Mouse (Mus musculus) thymus, adult 18-20 months (tissue): Measurements from ENCODE around the gene Cidec.

Experiments used
- DNase-seq, 2 experiments: peaks; one replicate each; pipeline ENCODE4 v3.0.0; 2022; ENCODE audit warnings: mixed read lengths in 2 of 2

Gene Cidec

DNA sequence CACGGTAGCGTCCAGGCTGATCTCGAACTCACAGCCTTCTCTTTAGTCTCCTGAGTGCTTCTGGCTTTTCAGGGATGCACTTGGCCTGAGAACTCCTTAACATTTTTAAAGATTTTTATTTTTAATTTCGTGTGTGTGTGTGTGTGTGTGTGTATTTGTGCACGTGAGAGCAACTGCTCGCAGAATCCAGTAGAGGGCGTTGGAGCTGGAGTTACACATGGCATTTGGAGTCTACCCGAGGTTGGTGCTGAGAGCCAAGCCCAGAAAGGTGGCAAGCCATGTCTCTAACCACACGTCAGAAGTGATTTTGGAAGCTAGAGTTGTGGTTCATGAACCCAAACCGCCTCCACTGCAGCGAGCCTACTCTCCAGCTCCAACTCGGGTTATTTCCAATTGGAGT, 7.5 kb upstream of the Cidec start:
- no peak for DNase-seq

GRCm38 (mm10) chr6:113442442-113443090, 7.0 kb upstream of the Cidec start, which contains the start of gene Jagn1:
TSS of gene Jagn1 (plus strand) at chr6:113442569.
- peak; percentile 80 to 87 for DNase-seq

- no peak for DNase-seq
Measured at GRCm38 (mm10) chr6:113442087-113442441, 6.5 kb upstream of the Cidec start.

DNA sequence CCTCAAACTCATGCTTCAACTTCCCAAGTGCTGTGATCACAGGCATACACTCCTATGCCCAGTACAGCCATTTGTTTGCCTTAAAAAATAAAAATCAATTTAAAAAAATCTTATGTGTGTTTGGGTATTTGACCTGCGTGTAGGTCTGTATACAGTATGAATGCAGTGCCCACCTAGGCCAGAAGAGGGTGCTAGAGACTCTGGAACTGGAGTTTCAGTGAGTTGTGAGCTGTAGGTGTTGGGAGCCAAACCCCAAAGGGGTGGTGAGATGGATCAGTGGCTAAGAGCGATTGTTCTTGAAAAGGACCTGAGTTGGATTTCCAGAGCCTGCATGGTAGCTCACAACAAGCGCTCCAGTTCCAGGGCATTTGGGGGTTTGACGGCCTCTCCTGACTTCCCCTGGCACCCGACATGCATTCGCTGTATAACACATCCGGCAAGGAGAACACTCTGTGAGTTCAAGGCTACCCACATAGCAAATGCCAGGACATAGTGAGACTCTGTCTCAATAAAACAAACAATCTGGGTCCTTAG, 5.7 kb upstream of the Cidec start:
- peak; percentile 40 to 60 for DNase-seq

DNA sequence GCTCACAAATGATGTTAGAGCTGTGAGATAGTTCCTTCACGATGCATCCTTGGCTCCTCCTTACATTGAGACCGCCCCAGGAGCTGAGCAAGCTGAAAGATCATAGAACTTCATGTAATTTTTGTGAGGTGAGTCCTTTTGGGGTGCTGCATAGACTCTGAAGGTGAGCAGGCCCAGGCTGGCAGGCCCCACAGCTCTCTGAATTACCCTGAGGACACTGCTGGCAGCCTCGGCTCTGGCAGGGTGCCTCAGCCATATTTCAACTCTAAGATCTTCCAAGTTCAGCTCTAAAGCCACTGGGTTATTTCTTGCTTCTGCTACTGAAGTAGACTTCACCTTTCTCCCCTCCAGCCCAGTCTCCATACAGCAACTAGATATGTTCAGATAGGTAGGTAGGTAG, 5.1 kb upstream of the Cidec start:
- DNase-seq = no peak

DNA sequence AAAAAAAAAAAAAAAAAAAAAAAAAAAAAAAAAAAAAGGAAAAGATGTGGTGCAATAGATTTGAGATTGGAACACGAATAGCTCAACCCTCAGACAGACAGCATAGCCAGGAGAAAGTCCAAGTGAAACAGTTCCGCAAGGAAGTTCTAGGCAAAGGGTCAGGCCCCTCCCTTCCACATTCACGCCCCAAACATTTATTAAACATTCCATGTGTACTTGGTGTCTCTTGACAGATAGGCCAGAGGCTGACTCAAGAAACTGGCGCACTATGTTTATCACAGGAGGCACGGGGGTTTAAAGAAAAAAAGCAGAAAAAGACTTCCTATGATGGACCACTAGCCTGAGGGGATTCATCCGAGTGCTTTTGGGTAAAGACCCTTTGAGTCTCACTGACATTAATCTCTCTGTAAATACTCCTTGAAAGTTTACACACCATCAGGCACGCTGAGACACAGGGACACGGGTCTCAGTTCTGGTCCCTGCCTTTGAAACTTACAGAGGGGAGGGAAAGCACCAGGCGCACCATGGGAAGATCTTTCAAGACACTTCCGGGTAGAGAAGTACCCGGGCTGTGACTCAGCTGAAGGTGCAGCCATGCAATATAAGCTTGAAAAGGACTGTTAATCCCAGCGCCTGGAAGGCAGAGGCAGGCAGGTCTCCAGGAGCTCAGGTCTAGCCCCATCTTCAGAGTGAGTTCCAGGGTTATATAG, 3.3 kb upstream of the Cidec start:
- DNase-seq = no peak

DNA sequence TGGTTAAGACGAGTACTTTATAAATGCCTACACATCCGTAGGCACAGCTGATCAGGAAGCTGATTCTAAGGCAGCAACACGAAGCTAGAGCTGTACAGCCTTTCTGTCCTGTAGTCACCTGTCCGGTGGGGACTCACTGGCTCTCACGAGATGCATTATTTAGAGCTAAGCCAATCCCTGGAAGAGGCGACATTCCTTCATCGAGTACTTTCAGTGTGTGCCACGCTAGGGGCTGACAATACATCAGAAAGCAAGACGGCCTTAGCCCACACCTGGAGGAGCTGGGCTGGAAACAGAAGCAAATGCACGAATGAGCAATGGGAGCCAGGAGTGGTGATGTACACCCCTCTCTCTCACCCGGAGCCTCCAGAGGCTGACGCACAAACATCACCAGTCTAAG, 1.6 kb upstream of the Cidec start:
- DNase-seq = no peak

- no peak for DNase-seq
Measured at GRCm38 (mm10) chr6:113434691-113435090, 869 bp downstream of the Cidec start.

DNA sequence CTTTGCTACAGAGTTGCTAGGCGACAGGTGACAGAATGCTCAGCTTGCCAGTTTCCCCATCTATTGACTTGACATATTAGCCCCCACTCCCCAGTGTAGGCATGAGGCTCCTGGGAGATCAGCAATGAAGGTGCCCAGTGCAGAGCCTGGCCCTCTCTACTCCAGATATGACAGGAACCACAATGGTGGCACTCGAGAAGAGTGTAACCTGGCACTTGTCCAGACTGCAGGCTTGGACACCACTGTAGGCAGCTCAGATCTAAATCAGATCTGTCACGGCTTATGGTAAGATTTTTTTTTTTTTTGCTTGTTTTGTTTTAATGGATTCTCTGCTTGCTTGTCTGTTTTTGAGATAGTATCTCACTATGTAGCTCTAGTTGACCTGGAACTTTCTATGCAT, 1.9 kb downstream of the Cidec start:
- DNase-seq = no peak

DNA sequence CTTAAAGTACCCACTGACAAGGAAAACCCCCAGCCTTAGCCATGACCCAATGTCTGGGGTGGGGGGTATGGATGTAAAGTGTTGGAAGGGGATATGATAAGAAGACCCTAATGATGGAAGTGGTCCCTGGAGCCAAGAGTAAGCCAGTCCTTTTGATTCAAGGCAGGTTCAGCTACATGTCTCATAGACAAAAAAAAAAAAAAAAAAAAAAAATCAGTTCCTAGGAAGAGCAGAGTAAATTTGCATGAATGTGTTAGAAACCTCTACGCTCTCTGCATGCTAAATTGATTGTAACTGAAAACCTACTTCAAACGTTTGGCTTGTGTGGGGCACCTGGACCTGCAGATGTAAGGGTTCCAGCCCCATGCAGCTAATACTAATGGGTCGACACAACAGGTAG, 3.8 kb downstream of the Cidec start:
- no peak for DNase-seq

DNA sequence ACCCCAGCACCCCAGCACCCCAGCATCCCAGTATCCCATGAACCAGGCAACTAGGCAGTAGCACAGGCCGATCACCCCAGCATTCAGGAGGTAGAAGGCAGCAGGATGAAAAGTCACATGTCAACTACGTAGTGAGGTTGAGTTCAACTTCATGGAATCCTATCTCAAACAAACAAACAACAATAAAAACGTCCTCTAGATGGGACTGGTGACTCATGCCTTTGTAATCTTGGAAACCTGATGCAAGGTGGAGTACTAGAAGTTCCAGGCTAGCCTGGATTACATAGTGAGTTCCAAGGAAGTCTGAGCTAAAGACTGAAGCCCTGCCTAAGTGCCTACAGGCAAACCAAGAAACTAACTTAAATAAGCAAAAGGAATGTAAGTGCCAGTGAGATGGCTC, 4.7 kb downstream of the Cidec start:
- no peak for DNase-seq

DNA sequence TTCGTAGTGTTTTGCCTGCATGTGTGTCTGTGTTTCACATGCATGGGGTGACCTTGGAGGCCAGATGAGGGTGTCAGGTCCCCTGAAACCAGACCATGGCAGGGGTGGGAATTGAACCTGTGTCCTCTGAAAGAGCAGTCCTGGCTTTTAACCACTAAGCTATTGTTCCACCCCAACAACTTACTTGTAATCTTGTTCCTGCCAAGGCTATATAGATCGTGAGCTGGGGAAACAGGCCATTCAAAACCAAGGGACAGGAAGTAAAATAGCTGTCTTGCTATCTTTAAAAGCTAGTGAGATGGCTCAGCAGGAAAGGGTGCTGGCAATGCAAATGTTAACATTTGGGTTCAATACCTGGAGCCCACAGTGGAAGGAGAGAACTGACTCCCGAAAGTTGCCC, 5.6 kb downstream of the Cidec start:
- DNase-seq = no peak

GRCm38 (mm10) chr6:113428006-113428405, 7.6 kb downstream of the Cidec start:
- DNase-seq = no peak

DNA sequence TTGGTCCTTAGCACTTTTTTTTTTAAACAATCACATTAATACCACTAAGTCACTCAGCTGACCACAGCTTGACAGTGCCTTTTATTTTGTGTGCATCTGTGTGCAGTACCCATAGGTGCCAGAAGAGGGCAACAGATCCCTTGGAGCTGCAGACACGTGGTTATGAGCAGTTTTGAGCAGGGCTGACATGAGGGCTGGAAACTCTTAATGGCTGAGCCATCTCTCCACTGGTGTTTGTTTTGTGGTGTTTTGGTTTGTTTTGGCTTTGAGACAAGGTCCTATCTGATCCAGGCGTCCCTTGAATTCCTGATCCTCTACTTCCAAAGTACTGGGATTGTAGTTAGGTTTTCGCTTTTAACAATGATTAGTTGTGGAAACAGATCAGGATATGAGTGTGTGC, 8.2 kb downstream of the Cidec start:
- DNase-seq = no peak

GRCm38 (mm10) chr6:113426696-113427095, 8.9 kb downstream of the Cidec start:
- no peak for DNase-seq

DNA sequence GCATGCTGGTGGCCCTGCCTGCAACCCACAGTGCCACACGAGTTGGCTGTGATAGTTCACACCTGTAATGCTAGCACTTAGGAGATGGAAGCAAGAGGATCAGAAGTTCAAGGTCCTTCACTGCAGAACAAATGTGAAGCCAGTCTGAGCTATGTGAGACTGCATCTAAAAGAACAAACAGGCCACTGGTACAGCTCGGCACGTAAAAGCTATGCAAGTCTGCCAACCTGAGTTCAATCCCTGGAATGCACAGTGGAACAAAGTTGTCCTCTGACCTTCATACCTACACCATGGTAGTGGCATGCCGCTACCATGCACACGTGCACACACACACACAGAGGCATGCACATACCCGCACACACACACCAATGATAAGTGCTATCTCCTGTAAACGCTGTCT, 11.4 kb downstream of the Cidec start:
- no peak for DNase-seq

DNA sequence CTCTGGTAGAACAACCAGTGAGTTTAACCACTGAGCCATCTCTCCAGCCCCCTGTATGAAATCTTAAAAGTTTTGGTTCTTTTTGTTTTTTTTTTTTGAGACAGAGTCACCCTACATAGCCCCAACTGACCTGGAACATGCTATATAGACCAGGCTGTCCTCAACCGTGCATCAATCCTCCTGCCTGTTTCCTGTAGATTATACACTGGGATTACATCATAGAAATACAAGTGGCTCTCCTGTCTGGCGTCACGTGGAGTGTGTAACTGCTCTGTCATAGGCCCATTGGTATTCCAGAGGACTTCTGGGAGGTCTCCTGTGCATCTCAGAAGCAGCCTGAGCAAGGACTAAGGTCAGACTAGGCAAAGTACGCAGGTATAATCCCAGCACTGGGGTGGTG, 12.6 kb downstream of the Cidec start:
- no peak for DNase-seq

GRCm38 (mm10) chr6:113419199-113419587, 16.4 kb downstream of the Cidec start, which contains the start of gene Rpusd3:
TSS of gene Rpusd3 (minus strand) at chr6:113419340.
- DNase-seq = peak; percentile 94 to 96

- no peak for DNase-seq
Measured at GRCm38 (mm10) chr6:113418441-113419198, 16.9 kb downstream of the Cidec start.

DNA sequence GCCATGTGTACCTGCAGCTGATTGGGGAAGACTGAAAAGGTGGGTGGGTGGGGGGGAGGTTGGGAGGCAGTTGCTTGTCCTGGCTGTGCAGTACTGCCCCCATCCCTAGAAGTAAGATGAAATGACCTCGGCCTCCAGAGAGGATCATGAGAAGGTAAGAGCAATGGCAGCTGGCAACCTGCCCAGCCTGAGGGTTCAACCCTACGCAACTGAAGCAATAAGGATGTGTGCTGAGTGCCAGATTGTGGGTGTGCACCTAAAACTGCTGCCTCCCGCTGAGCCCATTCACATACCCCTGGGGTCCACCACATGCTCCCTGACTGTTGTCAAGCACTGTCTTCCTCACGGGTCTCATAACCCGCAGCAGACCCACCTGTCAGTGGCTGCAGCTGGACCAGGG, 19.1 kb downstream of the Cidec start:
- DNase-seq = no peak

GRCm38 (mm10) chr6:113410001-113410400, 25.6 kb downstream of the Cidec start:
- DNase-seq = no peak

GRCm38 (mm10) chr6:113406683-113407082, 28.9 kb downstream of the Cidec start:
- DNase-seq = no peak

DNA sequence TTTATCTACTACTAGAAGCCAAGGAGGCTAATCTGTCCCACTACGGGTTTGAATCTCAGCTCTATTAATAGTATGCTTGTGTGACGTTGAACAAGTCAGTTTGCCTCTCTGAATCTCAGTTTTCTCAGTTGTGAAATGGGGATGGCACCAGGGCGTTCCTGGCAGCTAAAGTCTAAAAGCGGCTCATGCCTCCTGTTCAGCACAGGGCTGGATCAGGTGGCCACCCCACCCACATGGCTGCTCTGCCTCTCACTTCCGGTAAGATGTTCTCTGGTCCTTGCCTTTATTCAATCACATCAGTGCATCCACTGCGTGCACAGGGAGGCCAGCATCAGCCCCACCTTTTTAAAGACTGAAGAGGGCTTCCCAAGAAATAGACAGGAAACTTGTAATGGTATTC, 30.1 kb downstream of the Cidec start:
- DNase-seq = no peak
